Mouse (Mus musculus): ENCODE measurements around the gene 2310011J03Rik.

DNA sequence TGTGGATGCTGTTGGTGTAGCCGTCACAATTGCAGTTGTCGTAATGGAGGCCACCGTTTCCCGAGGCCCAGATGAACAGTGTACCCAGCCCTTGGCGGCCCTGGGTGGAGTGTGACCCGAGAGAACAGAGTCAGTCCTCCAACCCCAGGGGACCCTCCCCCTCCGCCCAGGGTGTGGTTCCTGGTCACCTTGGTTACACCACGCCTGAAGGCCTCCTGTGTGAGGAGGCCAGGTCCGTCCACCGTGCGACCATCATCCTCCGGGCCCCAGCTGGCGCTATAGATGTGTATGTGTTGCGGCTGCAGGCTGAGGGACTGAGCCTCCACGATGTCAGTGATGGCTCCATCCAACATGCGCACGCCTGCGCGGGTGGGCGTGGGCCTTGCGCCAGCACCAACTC is 4.7 kb upstream of the 2310011J03Rik start:
- TF ChIP-seq POLR2A (IDR thresholded peaks at IDR 0.05; ENCODE audit: borderline replicate concordance, low read depth, low read length) (no peak), CTCF (IDR thresholded peaks at IDR 0.05; ENCODE audit: low read depth, low read length) (no peak)
